In the genomic region with DNA sequence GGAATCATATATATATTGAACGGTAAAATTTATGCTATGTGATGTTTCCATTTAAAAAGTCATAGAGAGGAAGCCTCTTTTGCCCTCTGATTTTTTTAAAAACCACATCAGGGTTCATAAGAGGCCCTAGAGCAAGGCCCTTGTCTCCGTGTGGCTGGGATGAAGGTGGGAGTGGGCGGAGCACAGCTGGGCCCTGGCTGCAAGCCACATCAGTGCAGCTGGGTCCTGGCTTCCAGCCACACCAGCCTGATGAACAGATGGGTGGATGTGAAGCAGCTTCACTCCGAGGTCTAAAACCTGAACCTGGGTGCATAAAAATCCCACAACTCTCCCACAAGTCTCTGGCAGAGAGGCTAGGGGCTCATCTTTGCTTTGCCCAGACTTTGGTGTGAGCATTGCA, we compare ENCODE assay signal across 10 mouse cellular contexts.
A peak's percentile ranks its signal among the peaks of the same experiment; 100 is the strongest.
DNase-seq lines count a peak whose midpoint lies in the region; ATAC-seq and TF ChIP-seq lines count a peak whose summit lies in the region.
"Had no signal": no experiment of that assay in that cellular context is flagged by ENCODE, and none has a peak within 500 bp of the region (broad histone marks: within the 10 kb centered on the region; RNA-seq: fewer than 3 reads in every experiment).

No protein-coding gene starts in this region.

- no peaks in the 10 kb centered on the region for H3K4me1 ChIP-seq in embryonic facial prominence, embryonic 14.5 days (ENCODE audit: control insufficient read depth, insufficient read depth, low read length)
- H3K4me1 ChIP-seq in embryonic facial prominence, embryonic 10.5 days = no peaks in the 10 kb centered on the region
- H3K4me1 ChIP-seq in thymus, adult 2 months (replicated peaks; ENCODE audit: control insufficient read depth, insufficient read depth, low read length) = no peaks in the 10 kb centered on the region; the same call in 1 of the 2 replicates

- peaks cover 6% of the 10 kb centered on the region; the same call in 1 of the 2 replicates for H3K36me3 ChIP-seq in embryonic facial prominence, embryonic 14.5 days (ENCODE audit: control insufficient read depth, insufficient read depth, low read length)
- peaks cover 50% of the 10 kb centered on the region for H3K36me3 ChIP-seq in embryonic facial prominence, embryonic 10.5 days (replicated peaks)
- no peaks in the 10 kb centered on the region for H3K36me3 ChIP-seq in thymus, adult 2 months (ENCODE audit: control insufficient read depth, insufficient read depth, low read length)

- no peak overlapping the region for H3K4me3 ChIP-seq in embryonic facial prominence, embryonic 14.5 days (ENCODE audit: low read depth, low read length)
- H3K4me3 ChIP-seq in embryonic facial prominence, embryonic 10.5 days = no peak overlapping the region
- no peak overlapping the region for H3K4me3 ChIP-seq in left cerebral cortex, adult 2 months
- no peak overlapping the region for H3K4me3 ChIP-seq in thymus, adult 2 months (ENCODE audit: control insufficient read depth, insufficient read depth, low read length)

- intact Hi-C loops in left cerebral cortex, adult 2 months (cut with DNase I) = no loop called here
- intact Hi-C loops in left cerebral cortex, postnatal 25 days (cut with DNase I) = no loop called here

- H3K9me3 ChIP-seq in embryonic facial prominence, embryonic 14.5 days (ENCODE audit: control insufficient read depth, low read length) = no peaks in the 10 kb centered on the region
- H3K9me3 ChIP-seq in embryonic facial prominence, embryonic 10.5 days = no peaks in the 10 kb centered on the region

- no peak for TF ChIP-seq POLR2A in thymus, adult 2 months (IDR thresholded peaks at IDR 0.05; ENCODE audit: control insufficient read depth, extremely low read depth, insufficient read depth, low read length, poor library complexity)

- H3K27ac ChIP-seq in embryonic facial prominence, embryonic 14.5 days (replicated peaks; ENCODE audit: low read depth, low read length) = no peak overlapping the region
- no peak overlapping the region for H3K27ac ChIP-seq in embryonic facial prominence, embryonic 10.5 days (replicated peaks)
- peak overlapping the region; percentile 16 for H3K27ac ChIP-seq in left cerebral cortex, adult 2 months
- H3K27ac ChIP-seq in thymus, adult 2 months (ENCODE audit: control insufficient read depth, insufficient read depth, low read length) = no peak overlapping the region

- DNase-seq in embryonic facial prominence, embryonic 14.5 days (ENCODE audit: low spot score) = peak; percentile 29
- no peak for DNase-seq in embryonic facial prominence, embryonic 10.5 days (ENCODE audit: low spot score)
- DNase-seq in left cerebral cortex, adult 2 months (ENCODE audit: extremely low spot score in 1 of 2, low spot score in 2 of 2) = no peak
- DNase-seq in left cerebral cortex, postnatal 25 days (ENCODE audit: low spot score in 2 of 2) = no peak
- peak; percentile 12 for DNase-seq in thymus, postnatal 14 days
- no peak for DNase-seq in thymus, adult 2 months
- no peak for DNase-seq in spleen, adult 12 weeks (ENCODE audit: low spot score)
- no peak for DNase-seq in layer of hippocampus, postnatal 25 days (ENCODE audit: extremely low spot score in 1 of 2, low spot score in 1 of 2)
- DNase-seq: cerebellum, postnatal 25 days had no signal

- H3K27me3 ChIP-seq in embryonic facial prominence, embryonic 14.5 days (replicated peaks; ENCODE audit: control insufficient read depth, insufficient read depth, low read length) = no peaks in the 10 kb centered on the region
- no peaks in the 10 kb centered on the region for H3K27me3 ChIP-seq in embryonic facial prominence, embryonic 10.5 days (replicated peaks; ENCODE audit: low read depth, poor library complexity, severe bottlenecking)
- H3K27me3 ChIP-seq in thymus, adult 2 months (ENCODE audit: control insufficient read depth, insufficient read depth, low read length) = no peaks in the 10 kb centered on the region

- H3K9ac ChIP-seq in embryonic facial prominence, embryonic 14.5 days (ENCODE audit: low read depth, low read length) = no peak overlapping the region

- H3K4me2 ChIP-seq in embryonic facial prominence, embryonic 14.5 days (ENCODE audit: low read depth, low read length) = no peak overlapping the region

- TF ChIP-seq CTCF in left cerebral cortex, adult 2 months (IDR thresholded peaks at IDR 0.05) = no peak
- TF ChIP-seq CTCF in thymus, adult 2 months (IDR thresholded peaks at IDR 0.05; ENCODE audit: borderline replicate concordance, control insufficient read depth, extremely low read depth, insufficient read depth, low read length, poor library complexity) = no peak

- peak; percentile 55; the same call in 1 of the 2 replicates for ATAC-seq in embryonic facial prominence, embryonic 14.5 days (ENCODE audit: low read depth)
- ATAC-seq: intestine, postnatal 0 days had no signal

- WGBS in embryonic facial prominence, embryonic 14.5 days = 51% methylated on average over 4 of the region's 4 CpGs
- WGBS in embryonic facial prominence, embryonic 10.5 days = 85% methylated on average over 4 of the region's 4 CpGs
- WGBS in thymus, adult 2 months = 3% methylated on average over 4 of the region's 4 CpGs

Comparison
In these comparisons a context has a peak if more than half of its experiments do, and no peak if none do; other contexts are left out.
1. DNase-seq: peak in embryonic facial prominence, embryonic 14.5 days (single experiment) and thymus, postnatal 14 days (single experiment); none in embryonic facial prominence, embryonic 10.5 days (single experiment), left cerebral cortex, adult 2 months (0 of 2), left cerebral cortex, postnatal 25 days (0 of 2), thymus, adult 2 months (single experiment), spleen, adult 12 weeks (single experiment) and layer of hippocampus, postnatal 25 days (0 of 2).